Mouse (Mus musculus) spleen, adult 2 months (tissue): ENCODE measurements around the gene Gm6993.

Source experiments
- CTCF ChIP-seq: fragments of 200-500 bp; IDR thresholded peaks from 2 replicates; pipeline ENCODE4 v1.5.1; 2011; ENCODE audit warnings: mild to moderate bottlenecking, inconsistent platforms; ENCODE audit not compliant: insufficient read depth, insufficient read length, insufficient replicate concordance; ENCODE audit errors: extremely low read depth
- POLR2A ChIP-seq: fragments of 200-500 bp; IDR thresholded peaks from 2 replicates; pipeline ENCODE4 v1.6.1; 2011; ENCODE audit warnings: low read depth, low read length, inconsistent platforms

DNA sequence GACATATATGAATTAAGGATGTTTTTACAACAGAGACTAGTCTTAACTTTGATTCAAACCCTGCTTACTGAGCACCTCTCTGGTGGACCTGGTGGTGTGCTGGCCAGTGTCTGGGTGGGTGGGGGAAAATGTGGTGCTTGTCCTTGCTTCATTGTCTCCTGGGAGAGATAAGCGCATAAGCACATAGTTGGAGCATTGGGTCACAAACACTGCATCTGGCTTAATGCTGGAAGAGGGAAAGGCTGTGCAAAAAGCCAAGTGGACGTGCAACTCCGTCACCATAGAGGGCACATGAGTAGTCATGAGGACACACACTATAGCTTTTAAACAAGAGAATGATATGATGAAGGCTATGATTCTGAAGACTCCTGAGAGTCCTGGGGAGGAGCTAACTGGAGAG, 21.3 kb downstream of the Gm6993 start:
- TF ChIP-seq CTCF, result no peak
- TF ChIP-seq POLR2A, result no peak
